Mouse (Mus musculus) CH12.LX (cell line): ENCODE results near the gene Cnfn. TPM values are rescaled to one million over a fixed set of nuclear protein-coding genes. Genes with fewer than 3 reads are reported as not detected.

Source experiments
- DNase-seq: peaks from one replicate; pipeline ENCODE4 v3.0.0-alpha.2; 2013; ENCODE audit errors: extremely low read depth
- H3K27ac ChIP-seq: 2 replicates; pipeline ENCODE4 v1.5.1; 2012; ENCODE audit warnings: low read depth, mild to moderate bottlenecking, control low read depth, moderate library complexity; ENCODE audit not compliant: insufficient read depth
- H3K27me3 ChIP-seq: replicated peaks from 2 replicates; pipeline ENCODE3; 2012; ENCODE audit warnings: inconsistent platforms
- H3K36me3 ChIP-seq, 2 experiments: replicated peaks in 1 of 2; 2 replicates each; pipeline versions ENCODE3 to v1.6.1; 2012; ENCODE audit warnings: inconsistent platforms in 1 of 2, low read length in 1 of 2, mild to moderate bottlenecking in 1 of 2, mixed read lengths in 1 of 2, moderate library complexity in 1 of 2; ENCODE audit not compliant: control insufficient read depth in 1 of 2, insufficient read depth in 1 of 2
- H3K4me1 ChIP-seq, 2 experiments: 2 replicates each; pipeline ENCODE4 v1.6.1; 2012; ENCODE audit warnings: inconsistent platforms in 1 of 2, moderate library complexity in 1 of 2; ENCODE audit not compliant: insufficient read depth in 2 of 2, control insufficient read depth in 1 of 2
- H3K4me2 ChIP-seq: 2 replicates; pipeline ENCODE4 v1.6.1; 2012; ENCODE audit warnings: low read depth, mild to moderate bottlenecking, control low read depth; ENCODE audit not compliant: poor library complexity, insufficient read depth, severe bottlenecking
- H3K4me3 ChIP-seq, 3 experiments: fragments of 150-350 bp in 1 of 3; sonication (generic) in 1 of 3; replicated peaks in 1 of 3; 2 replicates each; pipeline versions ENCODE3 to v1.5.1; 2011 to 2012; ENCODE audit warnings: low read depth in 2 of 3, low read length in 2 of 3, mild to moderate bottlenecking in 2 of 3, moderate library complexity in 2 of 3, control low read depth in 1 of 3, improper control_type of control experiment in 1 of 3, inconsistent platforms in 1 of 3, mixed read lengths in 1 of 3; ENCODE audit not compliant: poor library complexity in 1 of 3
- H3K79me2 ChIP-seq: replicated peaks from 2 replicates; pipeline ENCODE4 v1.6.1; 2012; ENCODE audit warnings: mild to moderate bottlenecking, moderate library complexity; ENCODE audit not compliant: control insufficient read depth, poor library complexity, insufficient read depth, severe bottlenecking; ENCODE audit errors: extremely low read depth
- H3K9ac ChIP-seq: 2 replicates; pipeline ENCODE4 v1.6.1; 2012; ENCODE audit warnings: low read depth, mild to moderate bottlenecking, control low read depth, moderate library complexity; ENCODE audit not compliant: insufficient read depth
- H3K9me3 ChIP-seq: replicated peaks from 2 replicates; pipeline ENCODE3; 2012; ENCODE audit warnings: low read length, inconsistent platforms, mixed read lengths
- CHD1 ChIP-seq: IDR thresholded peaks from 2 replicates; pipeline ENCODE4 v1.6.1; 2012; ENCODE audit warnings: low read depth, low read length, improper control_type of control experiment, inconsistent platforms
- CTCF ChIP-seq, 2 experiments: IDR thresholded peaks in 1 of 2; conservative IDR thresholded peaks in 1 of 2; 2 replicates each; pipeline ENCODE4 v1.5.1; 2011 to 2012; ENCODE audit warnings: low read depth in 2 of 2, low read length in 2 of 2, improper control_type of control experiment in 1 of 2, inconsistent platforms in 1 of 2, mild to moderate bottlenecking in 1 of 2, moderate library complexity in 1 of 2
- E2F4 ChIP-seq: IDR thresholded peaks from 2 replicates; pipeline ENCODE4 v1.6.1; 2011; ENCODE audit warnings: low read depth, low read length, improper control_type of control experiment; ENCODE audit not compliant: insufficient replicate concordance
- ETS1 ChIP-seq: conservative IDR thresholded peaks from 2 replicates; pipeline ENCODE4 v1.6.1; 2012; ENCODE audit warnings: low read depth, mild to moderate bottlenecking, inconsistent platforms, low read length, improper control_type of control experiment, moderate library complexity
- GABPA ChIP-seq: IDR thresholded peaks from 2 replicates; pipeline ENCODE4 v1.6.1; 2012; ENCODE audit warnings: low read depth, low read length, improper control_type of control experiment, inconsistent platforms; ENCODE audit not compliant: insufficient replicate concordance
- HCFC1 ChIP-seq: IDR thresholded peaks from 2 replicates; pipeline ENCODE4 v1.6.1; 2012; ENCODE audit warnings: low read depth, mild to moderate bottlenecking, inconsistent platforms, low read length, improper control_type of control experiment
- JUND ChIP-seq: conservative IDR thresholded peaks from 2 replicates; pipeline ENCODE4 v1.6.1; 2011; ENCODE audit warnings: low read depth, low read length, improper control_type of control experiment
- KAT2A ChIP-seq: IDR thresholded peaks from 2 replicates; pipeline ENCODE4 v1.6.1; 2012; ENCODE audit warnings: low read length, improper control_type of control experiment, inconsistent platforms; ENCODE audit not compliant: insufficient replicate concordance
- MAZ ChIP-seq: IDR thresholded peaks from 2 replicates; pipeline ENCODE4 v1.6.1; 2012; ENCODE audit warnings: low read depth, mild to moderate bottlenecking, inconsistent platforms, low read length, improper control_type of control experiment, moderate library complexity
- MYC ChIP-seq: IDR thresholded peaks from 2 replicates; pipeline ENCODE4 v1.6.1; 2011; ENCODE audit warnings: low read depth, mild to moderate bottlenecking, improper control_type of control experiment, low read length
- PAX5 ChIP-seq: IDR thresholded peaks from 2 replicates; pipeline ENCODE4 v1.6.1; 2012; ENCODE audit warnings: low read length, inconsistent platforms, mixed read lengths
- RAD21 ChIP-seq: IDR thresholded peaks from 2 replicates; pipeline ENCODE4 v1.6.1; 2011; ENCODE audit warnings: low read depth, mild to moderate bottlenecking, low read length, improper control_type of control experiment, moderate library complexity
- SIN3A ChIP-seq: IDR thresholded peaks from 2 replicates; pipeline ENCODE4 v1.6.1; 2012; ENCODE audit warnings: low read length, improper control_type of control experiment, inconsistent platforms
- SMC3 ChIP-seq: IDR thresholded peaks from 2 replicates; pipeline ENCODE4 v1.6.1; 2011; ENCODE audit warnings: low read depth, low read length, improper control_type of control experiment
- TCF12 ChIP-seq: IDR thresholded peaks from 2 replicates; pipeline ENCODE4 v1.6.1; 2014; ENCODE audit warnings: low read depth, mild to moderate bottlenecking, inconsistent platforms, low read length, improper control_type of control experiment
- UBTF ChIP-seq: IDR thresholded peaks from 2 replicates; pipeline ENCODE4 v1.6.1; 2012; ENCODE audit warnings: low read depth, mild to moderate bottlenecking, inconsistent platforms, low read length, improper control_type of control experiment, moderate library complexity
- USF2 ChIP-seq: conservative IDR thresholded peaks from 2 replicates; pipeline ENCODE4 v1.6.1; 2011; ENCODE audit warnings: low read depth, low read length, improper control_type of control experiment
- ZC3H11A ChIP-seq: IDR thresholded peaks from 2 replicates; pipeline ENCODE4 v1.6.1; 2012; ENCODE audit warnings: low read depth, mild to moderate bottlenecking, inconsistent platforms, low read length, improper control_type of control experiment
- ZKSCAN1 ChIP-seq: IDR thresholded peaks from 2 replicates; pipeline ENCODE4 v1.6.1; 2012; ENCODE audit warnings: low read depth, inconsistent platforms, low read length, improper control_type of control experiment, borderline replicate concordance
- ZMIZ1 ChIP-seq: IDR thresholded peaks from 2 replicates; pipeline ENCODE4 v1.6.1; 2012; ENCODE audit warnings: low read depth, mild to moderate bottlenecking, inconsistent platforms, low read length, improper control_type of control experiment
- dilution Hi-C: fragments of 300-500 bp; cut with MboI; formaldehyde crosslinking; loops from 2 replicates; pipeline ENCODE4 v1.14.3; 2020; ENCODE audit warnings: low sequenced_read_pairs; ENCODE audit not compliant: extremely low pct_unique_long_range_greater_than_20kb, extremely low pct_ligation_motif_present
- in situ Hi-C: fragments of 300-500 bp; cut with MboI; formaldehyde crosslinking; loops from 3 replicates; pipeline ENCODE4 v1.14.3; 2019; ENCODE audit warnings: low sequenced_read_pairs, low pct_ligation_motif_present, low pct_unique_long_range_greater_than_20kb, mixed read lengths
- polyA plus RNA-seq: library from polyadenylated mRNA; unstranded; fragments of >175 nt; gene quantifications from 2 replicates; pipeline ENCODE4 v1.2.1, GENCODE M21; 2012; ENCODE audit warnings: low read depth; ENCODE audit not compliant: insufficient read length
- total RNA-seq, 2 experiments: library from RNA; depleted of rRNA; stranded (reverse); fragments of 300-350 nt in 1 of 2; fragments of >200 nt in 1 of 2; gene quantifications; 2 replicates each; pipeline ENCODE4 v1.2.3; 2012 to 2014

Cnfn gene
- total RNA-seq (2012; rRNA removed): not detected in 2 replicates
- not detected in 2 replicates for total RNA-seq (2014; rRNA removed)
- not detected in 2 replicates for polyA plus RNA-seq

DNA sequence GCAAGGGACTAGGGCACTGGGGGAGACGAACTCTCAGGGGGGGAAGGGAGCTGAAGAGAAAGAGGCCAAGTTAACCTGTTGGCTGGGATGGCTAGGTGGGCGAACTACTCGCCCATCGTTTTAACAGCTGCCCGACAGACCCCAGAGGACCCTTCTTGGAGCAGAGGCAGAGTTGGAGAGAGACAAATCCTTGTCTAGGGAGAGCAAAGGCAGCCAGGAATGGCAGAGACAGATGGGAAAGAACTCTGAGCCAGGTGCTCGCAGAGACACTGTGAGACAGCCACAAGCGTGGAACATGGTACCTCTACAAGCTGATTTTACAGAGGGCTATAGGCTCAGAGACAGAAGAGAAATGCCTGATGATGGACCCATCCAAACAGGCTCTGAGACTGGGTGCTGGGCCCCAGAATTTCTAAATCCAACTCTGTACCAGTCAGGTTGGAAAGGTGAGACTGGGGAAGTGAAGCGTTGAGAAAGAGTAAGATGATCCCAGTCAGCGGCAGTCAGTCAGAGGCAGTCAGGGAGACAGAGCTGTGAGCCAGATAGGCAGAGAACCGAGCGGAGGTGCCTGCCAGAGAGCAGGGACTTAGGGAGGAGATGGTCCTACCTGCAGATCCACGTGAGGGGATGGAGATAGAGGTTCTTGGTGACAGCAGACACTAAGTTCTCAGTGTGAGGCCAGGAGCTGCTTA lies at the start of gene Cnfn:
TSS of gene Cnfn (minus strand) at position 667 of the 692 bp plus-strand sequence.
- Histone ChIP-seq H3K9me3 (no peaks in the 10 kb centered on the region), H3K4me2 (no peak within 1 kb of the TSS), H3K9ac (no peak within 1 kb of the TSS), H3K79me2 (no peaks in the 10 kb centered on the region), H3K27me3 (peaks cover 62% of the 10 kb centered on the region), H3K27ac (no peak within 1 kb of the TSS), H3K4me1 (no peaks in the 10 kb centered on the region), H3K36me3 (no peaks in the 10 kb centered on the region), H3K4me3 (no peak within 1 kb of the TSS)
- in situ Hi-C loops: no loop called here
- DNase-seq: no peak
- dilution Hi-C loops: no loop called here
- no peak for TF ChIP-seq JUND
- no peak for TF ChIP-seq GABPA
- no peak for TF ChIP-seq ETS1
- no peak for TF ChIP-seq USF2
- TF ChIP-seq E2F4: no peak
- no peak for TF ChIP-seq ZKSCAN1
- no peak for TF ChIP-seq UBTF
- no peak for TF ChIP-seq ZC3H11A
- TF ChIP-seq HCFC1: no peak
- no peak for TF ChIP-seq SIN3A
- TF ChIP-seq ZMIZ1: no peak
- TF ChIP-seq MAZ: no peak
- TF ChIP-seq PAX5: no peak
- TF ChIP-seq TCF12: no peak
- TF ChIP-seq CHD1: no peak
- no peak for TF ChIP-seq MYC

DNA sequence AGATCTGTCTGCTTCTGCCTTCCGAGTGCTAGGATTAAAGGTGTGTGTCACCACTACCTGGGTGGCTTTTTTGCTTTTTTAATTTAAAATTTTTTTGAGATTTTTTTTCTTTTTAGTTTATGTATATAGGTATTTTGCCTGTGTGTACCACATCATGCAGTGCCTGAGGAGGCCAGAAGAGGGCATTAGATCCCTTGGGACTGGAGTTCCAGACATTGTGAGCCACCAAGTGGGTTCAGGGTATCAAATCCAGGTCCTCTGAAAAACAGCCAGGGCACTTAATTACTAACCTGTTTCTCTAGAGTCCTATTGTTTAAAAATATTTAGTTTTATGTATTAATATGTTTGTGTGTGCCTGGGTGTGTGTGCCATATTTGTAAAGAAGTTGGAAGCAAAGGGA lies 48.1 kb upstream of the Cnfn start:
- TF ChIP-seq CTCF (conservative IDR thresholded peaks at IDR 0.05 in 1 of 2, IDR thresholded peaks at IDR 0.05 in 1 of 2; ENCODE audit: low read depth in 2 of 2, low read length in 2 of 2) (peak; percentile 51 to 71), RAD21 (peak; percentile 53), SMC3 (peak; percentile 52), GABPA (no peak), KAT2A (no peak)
- H3K27me3 ChIP-seq: no peaks in the 10 kb centered on the region
- peaks cover 0 to 2% of the 10 kb centered on the region in 2 experiments; a peak in 1 of 4 replicates for H3K4me1 ChIP-seq
- no peak overlapping the region for H3K9ac ChIP-seq
- H3K4me3 ChIP-seq: no peak overlapping the region
- H3K36me3 ChIP-seq: no peaks in the 10 kb centered on the region
- H3K4me2 ChIP-seq: no peak overlapping the region
- no peak overlapping the region for H3K27ac ChIP-seq
- no peaks in the 10 kb centered on the region for H3K79me2 ChIP-seq
- H3K9me3 ChIP-seq: no peaks in the 10 kb centered on the region
- in situ Hi-C loops: no loop called here
- DNase-seq: peak; percentile 35
- dilution Hi-C loops: no loop called here
